Mouse (Mus musculus) thymus, postnatal 4 days (tissue): ENCODE data around the gene Gm17332.
"Not testable (repeated sequence)": the region's sequence is repeated elsewhere in the genome, so short reads cannot be mapped to it uniquely, and the experiment has no call there.

ENCODE experiments used
- DNase-seq: peaks from one replicate; pipeline ENCODE4 v3.0.0; 2021

The Gm17332 gene

DNA sequence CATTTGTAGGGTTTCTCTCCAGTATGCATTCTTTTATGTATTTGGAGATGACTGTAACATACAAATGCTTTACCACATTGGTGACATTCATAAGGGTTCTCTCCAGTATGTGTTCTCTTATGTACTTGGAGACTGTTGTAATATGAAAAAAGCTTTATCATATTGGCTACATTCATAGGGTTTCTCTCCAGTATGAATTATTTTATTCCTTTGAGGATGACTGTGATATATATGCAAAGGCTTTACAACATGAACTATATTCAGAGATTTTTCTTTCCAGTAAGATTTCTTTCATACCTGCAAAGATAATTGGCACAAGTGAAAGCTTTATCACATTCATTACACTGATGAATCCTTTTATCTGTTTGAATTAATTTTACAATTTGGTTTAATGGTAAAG is at the start of gene Gm17332:
Gene Gm17332 (minus strand): TSS at position 101 of the 400 bp plus-strand sequence.
- no peak for DNase-seq

- no peak for DNase-seq
These were observed 47.7 kb upstream of the Gm17332 start for GRCm38 (mm10) chr11:31229966-31230365.

- no peak for DNase-seq
These were observed 43.1 kb upstream of the Gm17332 start for GRCm38 (mm10) chr11:31225359-31225758.

- DNase-seq: no peak
These were observed 35.7 kb upstream of the Gm17332 start for GRCm38 (mm10) chr11:31218009-31218408.

- DNase-seq: no peak
These were observed 13.5 kb upstream of the Gm17332 start for GRCm38 (mm10) chr11:31195621-31196363.

DNA sequence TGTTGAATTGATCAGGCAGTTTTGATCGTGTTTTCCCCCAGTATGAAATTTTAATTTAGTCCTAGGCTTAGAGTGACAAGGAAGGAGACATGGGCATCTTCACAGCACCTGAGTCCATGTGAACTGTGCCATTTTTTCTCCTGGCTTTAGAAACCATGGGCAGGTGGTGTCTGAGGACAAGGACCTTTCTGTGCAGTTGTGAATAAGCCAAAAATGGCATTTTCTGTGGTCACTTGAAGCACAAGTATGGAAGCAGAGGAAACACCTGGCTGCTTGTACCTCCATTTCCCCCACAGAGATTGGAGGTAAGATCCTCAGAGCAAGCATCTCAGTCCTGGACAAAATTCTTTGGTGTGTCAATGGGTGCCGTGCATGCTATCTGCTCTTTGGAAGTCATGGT is 12.5 kb upstream of the Gm17332 start:
- no peak for DNase-seq

- DNase-seq: no peak
These were observed 12.1 kb downstream of the Gm17332 start for GRCm38 (mm10) chr11:31170052-31170646.

- DNase-seq: no peak
These were observed 12.9 kb downstream of the Gm17332 start for GRCm38 (mm10) chr11:31169161-31170051.

- no peak for DNase-seq
These were observed 13.5 kb downstream of the Gm17332 start for GRCm38 (mm10) chr11:31168831-31169160.

GRCm38 (mm10) chr11:31157021-31157420 is 25.2 kb downstream of the Gm17332 start:
- no peak for DNase-seq

DNA sequence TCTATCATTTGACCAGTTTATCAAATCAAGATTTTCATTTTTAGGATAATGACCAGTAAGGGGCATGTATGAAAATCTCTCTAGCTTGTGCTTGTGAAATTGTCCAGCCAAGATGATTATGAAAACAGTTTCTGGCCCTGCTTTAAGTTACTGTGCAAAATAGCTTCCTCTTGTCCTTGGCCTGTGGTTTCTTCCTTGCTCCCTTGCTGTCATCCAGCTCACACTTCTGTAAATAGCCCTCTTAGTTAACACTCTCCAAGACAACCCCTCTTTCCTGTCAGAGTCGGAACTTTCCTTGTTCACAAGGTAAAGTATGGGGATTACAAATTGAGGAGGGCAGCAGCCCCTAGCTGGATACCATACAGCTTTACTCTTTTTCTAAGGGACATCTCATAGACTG is 43.9 kb downstream of the Gm17332 start:
- not testable (repeated sequence) for DNase-seq

GRCm38 (mm10) chr11:31134824-31135223 is 47.4 kb downstream of the Gm17332 start:
- DNase-seq: not testable (repeated sequence)

- not testable (repeated sequence) for DNase-seq
These were observed 48.5 kb downstream of the Gm17332 start for GRCm38 (mm10) chr11:31133726-31134125.
